Mouse (Mus musculus): ENCODE results near the gene Slc2a3. TPM values are rescaled to one million over a fixed set of nuclear protein-coding genes. Genes with fewer than 3 reads are reported as not detected.
A peak's percentile ranks its signal among the peaks of the same experiment; 100 is the strongest.
"Not testable (repeated sequence)": the region's sequence is repeated elsewhere in the genome, so short reads cannot be mapped to it uniquely, and the experiment has no call there.

The Slc2a3 gene
- polyA plus RNA-seq, 1 experiment from 2014 or later, result 24.2 TPM

DNA sequence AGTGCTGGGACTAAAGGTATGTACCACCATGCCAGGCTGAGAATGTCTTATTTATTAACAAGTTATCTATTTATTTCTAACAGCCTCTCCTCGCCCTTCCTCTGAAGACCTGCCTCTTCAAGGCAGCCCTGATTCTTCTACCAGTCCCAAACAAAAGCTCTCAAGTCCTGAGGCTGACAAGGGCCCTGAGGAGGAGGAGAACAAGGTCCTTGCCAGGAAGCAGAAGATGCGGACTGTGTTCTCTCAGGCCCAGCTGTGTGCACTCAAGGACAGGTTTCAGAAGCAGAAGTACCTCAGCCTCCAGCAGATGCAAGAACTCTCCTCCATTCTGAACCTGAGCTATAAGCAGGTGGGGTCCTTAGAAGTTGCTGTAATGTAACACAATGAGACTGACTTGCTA lies 90.0 kb downstream of the Slc2a3 start:
- Histone ChIP-seq H3K4me1 (peaks cover 12% of the 10 kb centered on the region), H3K4me2 (no peak overlapping the region), H3K27ac (no peak overlapping the region), H3K36me3 (replicated peaks) (no peaks in the 10 kb centered on the region), H3K9me3 (no peaks in the 10 kb centered on the region), H3K27me3 (peaks cover 12% of the 10 kb centered on the region), H3K4me3 (replicated peaks) (no peak overlapping the region), H3K9ac (no peak overlapping the region)
- WGBS, result 87% methylated on average over 2 of the region's 2 CpGs
- ATAC-seq (ENCODE audit: low FRiP score), result no peak

DNA sequence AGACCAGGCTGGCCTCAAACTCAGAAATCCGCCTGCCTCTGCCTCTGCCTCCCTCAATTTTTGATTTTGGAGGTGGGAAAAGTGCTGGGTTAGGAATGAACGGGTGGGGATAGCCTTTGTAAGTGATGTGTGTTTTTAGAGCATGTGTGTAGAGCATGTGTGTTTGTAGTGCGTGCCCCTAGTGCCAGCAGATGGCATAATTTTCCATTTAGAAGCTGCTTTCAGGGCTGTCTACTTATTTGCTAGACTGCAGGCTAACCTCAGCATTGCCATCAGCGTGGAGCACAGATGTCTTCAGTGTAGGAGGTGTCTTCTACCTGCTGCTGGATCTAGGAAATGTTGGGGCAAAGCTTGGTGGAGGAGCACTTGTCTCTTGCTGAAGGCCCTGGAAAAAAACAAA lies 92.6 kb downstream of the Slc2a3 start:
- no peaks in the 10 kb centered on the region for H3K36me3 ChIP-seq (replicated peaks)
- no peak overlapping the region for H3K9ac ChIP-seq
- peaks cover 17% of the 10 kb centered on the region for H3K27me3 ChIP-seq
- H3K4me2 ChIP-seq, result no peak overlapping the region
- no peaks in the 10 kb centered on the region for H3K4me1 ChIP-seq
- no peak overlapping the region for H3K4me3 ChIP-seq (replicated peaks)
- WGBS, result 76% methylated on average over 4 of the region's 4 CpGs
- ATAC-seq (ENCODE audit: low FRiP score), result no peak
- no peaks in the 10 kb centered on the region for H3K9me3 ChIP-seq
- no peak overlapping the region for H3K27ac ChIP-seq

DNA sequence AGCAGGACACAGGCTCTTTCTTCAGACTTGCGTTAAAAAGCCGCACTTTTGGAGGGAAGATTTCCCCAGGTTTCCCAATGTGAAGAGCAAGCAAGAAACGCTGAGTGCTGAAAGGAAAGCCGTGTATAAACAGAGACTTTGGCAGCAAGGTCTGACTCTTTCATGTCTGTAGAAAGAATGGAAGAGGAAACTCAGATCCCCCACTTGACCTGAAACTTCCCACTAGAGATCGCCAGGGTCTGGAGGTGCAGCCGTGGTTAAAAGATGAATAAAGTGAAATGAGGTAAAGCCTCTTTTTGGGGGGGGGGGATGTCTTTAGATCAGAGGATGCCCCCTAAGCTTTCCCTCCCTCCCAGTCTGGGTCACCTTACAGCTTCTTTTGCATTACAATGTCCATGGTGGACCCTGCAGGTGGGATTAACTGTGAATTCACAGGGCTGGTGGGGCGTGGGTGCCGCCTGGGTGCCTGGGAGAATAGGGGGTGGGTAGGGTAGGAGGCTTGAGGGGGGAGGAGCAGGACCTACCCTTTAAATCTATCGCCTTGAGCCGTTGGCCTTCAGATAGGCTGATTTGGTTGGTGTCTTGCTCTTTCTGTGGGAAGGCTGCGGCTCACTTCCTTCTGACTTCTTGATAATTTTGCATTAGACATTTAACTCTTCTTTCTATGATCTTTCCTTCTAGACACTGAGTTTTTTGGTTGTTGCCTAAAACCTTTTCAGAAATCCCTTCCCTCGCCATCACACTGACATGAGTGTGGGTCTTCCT lies 94.2 kb downstream of the Slc2a3 start, which contains the start of gene Nanog:
TSS of gene Nanog (plus strand) at position 454 of the 765 bp plus-strand sequence.
- H3K27me3 ChIP-seq, result peaks cover 17% of the 10 kb centered on the region
- peaks cover 10% of the 10 kb centered on the region for H3K4me1 ChIP-seq
- no peak for ATAC-seq (ENCODE audit: low FRiP score)
- no peak within 1 kb of the TSS for H3K4me2 ChIP-seq
- no peak within 1 kb of the TSS for H3K9ac ChIP-seq
- no peak within 1 kb of the TSS for H3K4me3 ChIP-seq (replicated peaks)
- no peaks in the 10 kb centered on the region for H3K9me3 ChIP-seq
- no peak within 1 kb of the TSS for H3K27ac ChIP-seq
- H3K36me3 ChIP-seq (replicated peaks), result no peaks in the 10 kb centered on the region
- 16% methylated on average over 12 of the region's 12 CpGs for WGBS

DNA sequence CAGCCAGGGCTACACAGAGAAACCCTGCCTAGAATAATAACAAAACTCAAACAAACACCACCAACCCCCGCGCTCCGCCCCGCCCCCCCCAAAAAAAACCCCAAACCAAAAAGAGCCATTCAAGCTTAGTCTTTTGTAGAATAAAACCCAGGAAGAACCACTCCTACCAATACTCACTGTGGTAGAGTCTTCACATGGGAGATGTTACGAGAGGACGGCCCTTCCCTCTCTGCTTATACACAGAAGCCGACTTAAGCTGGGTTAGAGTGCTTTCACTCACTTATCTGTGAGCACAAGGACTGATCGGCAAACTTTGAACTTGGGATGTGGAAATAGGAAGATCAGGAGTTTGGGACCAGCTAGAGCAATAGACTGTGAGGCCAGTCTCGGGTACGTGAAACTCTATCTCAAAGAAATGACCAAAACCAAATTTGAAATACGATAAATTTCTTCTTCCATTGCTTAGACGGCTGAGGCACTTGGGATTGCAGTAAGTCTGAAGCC lies 95.1 kb downstream of the Slc2a3 start:
- Histone ChIP-seq H3K36me3 (replicated peaks) (no peaks in the 10 kb centered on the region), H3K27me3 (peaks cover 17% of the 10 kb centered on the region), H3K27ac (no peak overlapping the region), H3K4me3 (replicated peaks) (no peak overlapping the region), H3K9me3 (no peaks in the 10 kb centered on the region), H3K4me2 (no peak overlapping the region), H3K9ac (no peak overlapping the region), H3K4me1 (peaks cover 13% of the 10 kb centered on the region)
- ATAC-seq (ENCODE audit: low FRiP score), result no peak
- WGBS, result 73% methylated on average over 12 of the region's 12 CpGs

DNA sequence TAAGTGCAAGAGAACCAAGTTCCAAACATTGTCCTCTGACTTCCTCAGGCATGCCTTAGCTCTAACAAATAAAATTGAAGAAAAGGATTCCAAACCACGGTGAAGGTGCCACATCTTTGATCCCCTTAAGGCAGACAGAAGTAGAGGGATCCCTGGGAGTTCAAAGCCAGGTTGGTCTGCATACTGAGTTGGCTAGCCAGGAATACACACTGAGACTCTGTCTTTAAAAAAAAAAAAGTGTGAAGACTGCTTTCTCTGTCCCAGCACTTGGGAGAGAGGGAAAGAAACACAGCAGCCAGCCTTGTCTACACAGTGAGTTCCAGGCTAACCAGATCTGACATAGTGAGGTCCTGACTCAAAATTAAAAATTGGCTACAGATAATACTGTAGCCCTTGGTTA lies 97.7 kb downstream of the Slc2a3 start:
- Histone ChIP-seq H3K9me3 (no peaks in the 10 kb centered on the region), H3K4me1 (peaks cover 13% of the 10 kb centered on the region), H3K27me3 (peaks cover 17% of the 10 kb centered on the region), H3K4me2 (no peak overlapping the region), H3K4me3 (replicated peaks) (no peak overlapping the region), H3K36me3 (replicated peaks) (no peaks in the 10 kb centered on the region), H3K9ac (no peak overlapping the region), H3K27ac (no peak overlapping the region)
- 13% methylated on average over 1 of the region's 1 CpGs for WGBS
- no peak for ATAC-seq (ENCODE audit: low FRiP score)

DNA sequence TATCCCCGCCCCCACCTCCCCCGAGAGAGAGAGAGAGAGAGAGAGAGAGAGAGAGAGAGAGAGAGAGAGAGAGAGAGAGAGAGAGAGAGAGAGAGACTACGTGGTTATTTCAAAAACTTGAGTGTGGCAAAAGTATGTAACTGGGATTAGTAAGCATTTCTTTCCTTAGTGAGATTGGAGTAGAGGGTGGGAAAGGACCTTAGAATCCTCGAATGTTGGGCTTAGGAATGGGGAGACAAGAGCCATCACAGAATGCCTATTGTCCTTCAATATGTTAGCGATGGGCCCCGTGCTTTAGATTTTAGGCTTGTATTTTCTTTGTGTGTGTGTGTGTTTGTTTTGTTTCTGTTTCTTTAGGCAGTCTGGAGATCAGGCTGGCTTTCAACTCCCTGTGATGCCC lies 98.2 kb downstream of the Slc2a3 start:
- no peak for ATAC-seq (ENCODE audit: low FRiP score)
- Histone ChIP-seq H3K9ac (peak overlapping the region; percentile 25; the same call in 1 of the 2 replicates), H3K4me3 (replicated peaks) (no peak overlapping the region), H3K36me3 (replicated peaks) (no peaks in the 10 kb centered on the region), H3K27ac (no peak overlapping the region), H3K27me3 (peaks cover 17% of the 10 kb centered on the region), H3K9me3 (no peaks in the 10 kb centered on the region), H3K4me2 (peak overlapping the region; percentile 42; the same call in 1 of the 2 replicates), H3K4me1 (peaks cover 13% of the 10 kb centered on the region)
- WGBS, result 9% methylated on average over 6 of the region's 6 CpGs

DNA sequence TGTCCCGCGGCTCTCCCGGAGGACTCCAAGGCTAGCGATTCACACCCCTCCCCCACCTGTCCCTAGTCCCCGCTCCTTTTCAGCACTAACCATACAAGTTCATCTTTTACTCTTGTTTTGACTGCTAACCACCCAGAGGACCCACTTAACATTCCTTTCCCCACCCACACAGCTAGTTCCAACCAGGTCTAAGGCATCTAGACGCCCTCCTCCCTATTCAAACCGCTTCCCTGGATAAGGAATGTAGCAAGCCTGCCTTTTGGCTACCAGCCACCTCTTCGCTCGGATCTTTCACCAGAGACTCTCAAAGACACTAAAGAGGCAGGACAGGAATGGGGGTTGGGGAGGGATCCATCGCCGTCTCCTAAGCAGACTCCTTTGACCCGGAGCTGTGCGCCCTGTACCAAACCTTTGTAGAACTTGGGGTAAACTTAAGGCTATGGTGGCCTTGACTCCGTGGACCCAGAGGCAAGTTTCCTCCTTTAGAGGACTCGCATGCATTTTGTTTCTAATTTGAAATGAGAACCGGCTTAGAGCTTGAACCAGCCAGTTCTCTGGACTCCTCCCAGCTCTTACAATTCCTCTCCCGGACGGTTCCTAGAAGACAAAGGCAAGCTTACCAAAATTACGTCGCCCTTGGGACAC lies 98.8 kb downstream of the Slc2a3 start:
- whole genome bisulfite sequencing, result 3% methylated on average over 20 of the region's 20 CpGs
- peak overlapping the region; percentile 19 for H3K4me3 ChIP-seq (replicated peaks)
- peaks cover 13% of the 10 kb centered on the region for H3K4me1 ChIP-seq
- no peaks in the 10 kb centered on the region for H3K9me3 ChIP-seq
- peak overlapping the region; percentile 25; the same call in 1 of the 2 replicates for H3K9ac ChIP-seq
- H3K27me3 ChIP-seq, result peaks cover 14% of the 10 kb centered on the region
- H3K4me2 ChIP-seq, result peak overlapping the region; percentile 42
- H3K27ac ChIP-seq, result peak overlapping the region; percentile 73
- peak; percentile 85 for ATAC-seq (ENCODE audit: low FRiP score)
- H3K36me3 ChIP-seq (replicated peaks), result no peaks in the 10 kb centered on the region

DNA sequence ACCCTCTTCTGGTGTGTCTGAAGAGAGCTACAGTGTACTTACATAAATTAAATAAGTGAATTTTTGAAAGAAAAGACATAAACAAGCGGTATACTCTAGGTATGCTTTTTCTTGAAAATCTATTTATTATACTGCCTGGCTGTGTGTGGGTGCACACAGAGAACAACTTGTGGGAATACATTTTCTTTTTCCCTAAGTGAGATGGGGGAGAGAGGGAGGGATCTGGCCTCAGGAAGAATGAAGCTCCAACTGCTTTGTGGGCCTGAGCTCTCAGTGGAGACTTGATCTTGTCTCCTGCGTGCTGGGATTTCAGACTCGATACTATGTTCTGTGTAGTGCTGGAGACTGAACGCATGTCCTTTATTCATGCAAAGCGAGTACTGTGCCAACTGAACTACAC lies 99.6 kb downstream of the Slc2a3 start:
- Histone ChIP-seq H3K9ac (no peak overlapping the region), H3K9me3 (no peaks in the 10 kb centered on the region), H3K27ac (no peak overlapping the region), H3K36me3 (replicated peaks) (no peaks in the 10 kb centered on the region), H3K27me3 (peaks cover 7% of the 10 kb centered on the region), H3K4me1 (peaks cover 13% of the 10 kb centered on the region), H3K4me3 (replicated peaks) (no peak overlapping the region), H3K4me2 (no peak overlapping the region)
- 85% methylated on average over 5 of the region's 5 CpGs for WGBS
- ATAC-seq (ENCODE audit: low FRiP score), result no peak

DNA sequence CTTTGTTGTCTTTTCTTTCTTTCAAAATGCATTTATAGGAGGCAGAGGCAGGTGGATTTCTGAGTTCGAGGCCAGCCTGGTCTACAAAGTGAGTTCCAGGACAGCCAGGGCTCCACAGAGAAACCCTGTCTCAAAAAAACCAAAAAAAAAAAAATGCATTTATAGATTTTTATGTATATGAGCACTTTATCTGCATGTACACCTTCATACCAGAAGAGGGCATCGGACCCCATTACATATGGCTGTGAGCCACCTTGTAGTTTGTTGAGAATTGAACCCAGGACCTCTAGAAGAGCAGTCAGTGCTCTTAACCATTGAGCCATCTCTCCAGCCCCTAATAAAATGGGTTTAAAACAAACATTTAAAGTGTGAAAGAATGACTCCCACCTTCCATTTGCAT lies 101.8 kb downstream of the Slc2a3 start:
- H3K4me3 ChIP-seq (replicated peaks); H3K27ac ChIP-seq; H3K36me3 ChIP-seq (replicated peaks); H3K9me3 ChIP-seq; ATAC-seq (ENCODE audit: low FRiP score); H3K27me3 ChIP-seq; H3K4me2 ChIP-seq; H3K9ac ChIP-seq: not testable (repeated sequence)
- H3K4me1 ChIP-seq, result peaks cover 13% of the 10 kb centered on the region
- 88% methylated on average over 2 of the region's 2 CpGs for WGBS

DNA sequence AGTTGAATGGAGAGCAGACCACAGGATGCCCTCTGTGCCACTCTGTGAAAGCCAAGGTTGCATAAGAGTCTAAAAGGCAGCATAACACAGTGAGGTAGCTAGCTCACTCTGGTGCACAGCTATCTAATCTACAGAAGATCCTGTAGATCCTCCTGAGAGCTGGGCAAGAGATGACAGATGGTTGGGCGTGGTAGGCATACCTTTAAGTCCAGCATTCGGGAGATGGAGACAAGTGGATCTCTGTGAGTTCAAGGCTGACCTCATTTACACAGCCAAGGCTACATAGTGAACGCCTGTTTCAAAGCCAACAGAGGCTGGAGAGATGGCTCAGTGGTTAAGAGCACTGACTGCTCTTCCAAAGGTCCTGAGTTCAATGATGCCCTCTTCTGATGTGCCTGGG lies 106.0 kb downstream of the Slc2a3 start:
- ATAC-seq (ENCODE audit: low FRiP score), result no peak
- Histone ChIP-seq H3K4me1 (no peaks in the 10 kb centered on the region), H3K4me3 (replicated peaks) (no peak overlapping the region), H3K4me2 (no peak overlapping the region), H3K27me3 (no peaks in the 10 kb centered on the region), H3K9me3 (no peaks in the 10 kb centered on the region), H3K27ac (no peak overlapping the region), H3K9ac (no peak overlapping the region), H3K36me3 (replicated peaks) (no peaks in the 10 kb centered on the region)
- WGBS, result 91% methylated on average over 3 of the region's 3 CpGs

DNA sequence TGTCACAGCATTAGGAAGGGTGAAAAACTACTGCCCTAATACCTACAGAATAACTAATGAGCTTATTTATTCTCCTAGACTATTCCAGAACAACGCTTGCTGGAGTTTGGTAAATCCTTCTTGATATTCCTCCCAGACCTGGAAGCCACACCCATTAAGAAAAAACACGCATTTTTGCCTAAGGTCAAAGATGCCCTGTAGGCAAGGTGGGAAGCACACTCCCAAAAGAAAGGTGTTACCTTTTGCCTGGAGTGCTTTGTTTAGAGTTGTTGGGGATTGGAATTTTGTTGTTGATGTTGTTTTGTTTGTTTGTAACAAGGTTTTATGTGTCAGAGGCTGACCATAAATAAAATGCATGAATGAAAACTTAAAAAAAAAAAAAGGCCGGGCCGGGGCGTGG lies 111.4 kb downstream of the Slc2a3 start:
- no peaks in the 10 kb centered on the region for H3K27me3 ChIP-seq

DNA sequence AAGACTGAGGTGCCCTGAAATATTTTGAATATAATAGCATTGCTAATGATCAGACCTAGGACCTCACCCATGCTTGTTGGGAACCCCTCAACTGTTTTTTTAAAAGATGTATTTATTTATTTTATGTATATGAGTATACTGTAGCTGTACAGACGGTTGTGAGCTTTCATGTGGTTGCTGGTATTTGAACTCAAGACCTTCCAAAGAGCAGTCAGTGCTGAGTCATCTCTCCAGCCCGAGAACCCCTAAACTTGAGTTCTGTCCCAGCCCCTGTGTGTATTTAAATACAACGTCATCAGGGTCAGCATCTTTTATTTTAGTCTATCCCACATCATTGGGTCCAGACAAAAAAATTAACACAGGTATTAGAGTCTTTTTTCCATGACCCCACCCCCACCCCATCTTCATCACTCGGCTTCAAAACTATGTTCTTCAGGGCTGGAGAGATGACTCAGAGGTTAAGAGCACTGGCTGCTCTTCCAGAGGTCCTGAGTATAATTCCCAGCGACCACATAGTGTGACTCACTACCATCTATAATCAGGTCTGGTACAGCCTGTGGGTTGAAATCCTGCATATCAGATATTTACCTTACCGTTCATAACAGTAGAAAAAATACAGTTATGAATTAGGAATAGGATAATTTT lies 111.9 kb downstream of the Slc2a3 start:
- no peaks in the 10 kb centered on the region for H3K9me3 ChIP-seq
- 87% methylated on average over 6 of the region's 6 CpGs for WGBS
- ATAC-seq (ENCODE audit: low FRiP score), result no peak
- no peak overlapping the region for H3K4me3 ChIP-seq (replicated peaks)
- no peak overlapping the region for H3K9ac ChIP-seq
- H3K4me2 ChIP-seq, result no peak overlapping the region
- H3K36me3 ChIP-seq (replicated peaks), result no peaks in the 10 kb centered on the region
- H3K4me1 ChIP-seq, result no peaks in the 10 kb centered on the region
- H3K27me3 ChIP-seq, result no peaks in the 10 kb centered on the region
- no peak overlapping the region for H3K27ac ChIP-seq

More for the DNA sequence above, 111.4 kb downstream of the Slc2a3 start:
- H3K27ac ChIP-seq, result no peak overlapping the region
- no peak for ATAC-seq (ENCODE audit: low FRiP score)
- H3K4me3 ChIP-seq (replicated peaks), result no peak overlapping the region
- no peak overlapping the region for H3K4me2 ChIP-seq
- 87% methylated on average over 5 of the region's 5 CpGs for WGBS
- H3K9ac ChIP-seq, result no peak overlapping the region
- no peaks in the 10 kb centered on the region for H3K4me1 ChIP-seq
- no peaks in the 10 kb centered on the region for H3K9me3 ChIP-seq
- H3K36me3 ChIP-seq (replicated peaks), result no peaks in the 10 kb centered on the region
